Mouse (Mus musculus): ENCODE data around the gene Ap3b1. TPM values are rescaled to one million over a fixed set of nuclear protein-coding genes. Genes with fewer than 3 reads are reported as not detected.

Gene Ap3b1
- polyA plus RNA-seq, 1 experiment from 2014 or later: 41.5 TPM

GRCm38 (mm10) chr13:94576399-94577176 is 217.8 kb downstream of the Ap3b1 start:
- ATAC-seq (ENCODE audit: low read depth) (no peak), DNase-seq (ENCODE audit: low spot score) (no peak)
- H3K27me3 ChIP-seq (replicated peaks; ENCODE audit: control insufficient read depth, insufficient read depth, low read length): peaks cover 17% of the 10 kb centered on the region
- no peaks in the 10 kb centered on the region for H3K36me3 ChIP-seq (ENCODE audit: control insufficient read depth, insufficient read depth, low read length)
- no peak overlapping the region for H3K9ac ChIP-seq (ENCODE audit: low read depth, low read length)
- H3K4me3 ChIP-seq (ENCODE audit: low read depth, low read length): no peak overlapping the region
- no peak overlapping the region for H3K4me2 ChIP-seq (ENCODE audit: low read depth, low read length)
- WGBS: 17% methylated on average over 20 of the region's 22 CpGs
- no peak overlapping the region for H3K27ac ChIP-seq (replicated peaks; ENCODE audit: low read depth, low read length)
- H3K9me3 ChIP-seq (ENCODE audit: control insufficient read depth, low read length): no peaks in the 10 kb centered on the region
- H3K4me1 ChIP-seq (ENCODE audit: control insufficient read depth, insufficient read depth, low read length): no peaks in the 10 kb centered on the region

GRCm38 (mm10) chr13:94577177-94577540 is 218.4 kb downstream of the Ap3b1 start:
- Histone ChIP-seq H3K4me2 (ENCODE audit: low read depth, low read length) (no peak overlapping the region), H3K4me1 (ENCODE audit: control insufficient read depth, insufficient read depth, low read length) (no peaks in the 10 kb centered on the region), H3K9me3 (ENCODE audit: control insufficient read depth, low read length) (no peaks in the 10 kb centered on the region), H3K27me3 (replicated peaks; ENCODE audit: control insufficient read depth, insufficient read depth, low read length) (peaks cover 17% of the 10 kb centered on the region), H3K36me3 (ENCODE audit: control insufficient read depth, insufficient read depth, low read length) (no peaks in the 10 kb centered on the region), H3K27ac (replicated peaks; ENCODE audit: low read depth, low read length) (no peak overlapping the region), H3K9ac (ENCODE audit: low read depth, low read length) (no peak overlapping the region), H3K4me3 (ENCODE audit: low read depth, low read length) (no peak overlapping the region)
- ATAC-seq (ENCODE audit: low read depth) (no peak), DNase-seq (ENCODE audit: low spot score) (no peak)
- WGBS: 50% methylated on average over 2 of the region's 2 CpGs

GRCm38 (mm10) chr13:94595289-94595688 is 236.5 kb downstream of the Ap3b1 start:
- Histone ChIP-seq H3K27me3 (replicated peaks; ENCODE audit: control insufficient read depth, insufficient read depth, low read length) (peaks cover 47% of the 10 kb centered on the region), H3K4me2 (ENCODE audit: low read depth, low read length) (no peak overlapping the region), H3K9ac (ENCODE audit: low read depth, low read length) (no peak overlapping the region), H3K9me3 (ENCODE audit: control insufficient read depth, low read length) (no peaks in the 10 kb centered on the region), H3K36me3 (ENCODE audit: control insufficient read depth, insufficient read depth, low read length) (no peaks in the 10 kb centered on the region), H3K4me1 (ENCODE audit: control insufficient read depth, insufficient read depth, low read length) (no peaks in the 10 kb centered on the region), H3K4me3 (ENCODE audit: low read depth, low read length) (peak overlapping the region; percentile 38; the same call in 1 of the 2 replicates), H3K27ac (replicated peaks; ENCODE audit: low read depth, low read length) (no peak overlapping the region)
- DNase-seq (ENCODE audit: low spot score): no peak
- WGBS: 7% methylated on average over 14 of the region's 14 CpGs
- ATAC-seq (ENCODE audit: low read depth): no peak

- 2% methylated on average over 38 of the region's 38 CpGs for WGBS
- Histone ChIP-seq H3K9me3 (ENCODE audit: control insufficient read depth, low read length) (no peaks in the 10 kb centered on the region), H3K4me2 (ENCODE audit: low read depth, low read length) (peak overlapping the region; percentile 60), H3K9ac (ENCODE audit: low read depth, low read length) (peak overlapping the region; percentile 38; the same call in 1 of the 2 replicates), H3K27ac (replicated peaks; ENCODE audit: low read depth, low read length) (no peak overlapping the region), H3K27me3 (replicated peaks; ENCODE audit: control insufficient read depth, insufficient read depth, low read length) (peaks cover 50% of the 10 kb centered on the region), H3K4me1 (ENCODE audit: control insufficient read depth, insufficient read depth, low read length) (no peaks in the 10 kb centered on the region), H3K4me3 (ENCODE audit: low read depth, low read length) (peak overlapping the region; percentile 38), H3K36me3 (ENCODE audit: control insufficient read depth, insufficient read depth, low read length) (no peaks in the 10 kb centered on the region)
- peak; percentile 20 for DNase-seq (ENCODE audit: low spot score)
- peak; percentile 65; the same call in 1 of the 2 replicates for ATAC-seq (ENCODE audit: low read depth)
These were observed 237.1 kb downstream of the Ap3b1 start for GRCm38 (mm10) chr13:94595701-94596361.

- no peak for ATAC-seq (ENCODE audit: low read depth)
- Histone ChIP-seq H3K27ac (replicated peaks; ENCODE audit: low read depth, low read length) (no peak overlapping the region), H3K9ac (ENCODE audit: low read depth, low read length) (no peak overlapping the region), H3K4me3 (ENCODE audit: low read depth, low read length) (peak overlapping the region; percentile 38), H3K4me1 (ENCODE audit: control insufficient read depth, insufficient read depth, low read length) (no peaks in the 10 kb centered on the region), H3K4me2 (ENCODE audit: low read depth, low read length) (peak overlapping the region; percentile 60), H3K36me3 (ENCODE audit: control insufficient read depth, insufficient read depth, low read length) (no peaks in the 10 kb centered on the region), H3K27me3 (replicated peaks; ENCODE audit: control insufficient read depth, insufficient read depth, low read length) (peaks cover 53% of the 10 kb centered on the region), H3K9me3 (ENCODE audit: control insufficient read depth, low read length) (no peaks in the 10 kb centered on the region)
- 10% methylated on average over 20 of the region's 20 CpGs for WGBS
- DNase-seq (ENCODE audit: low spot score): peak; percentile 19
These were observed 237.8 kb downstream of the Ap3b1 start for GRCm38 (mm10) chr13:94596386-94597033.

- no peaks in the 10 kb centered on the region for H3K9me3 ChIP-seq (ENCODE audit: control insufficient read depth, low read length)
- no peak overlapping the region for H3K4me3 ChIP-seq (ENCODE audit: low read depth, low read length)
- H3K36me3 ChIP-seq (ENCODE audit: control insufficient read depth, insufficient read depth, low read length): no peaks in the 10 kb centered on the region
- ATAC-seq (ENCODE audit: low read depth) (no peak), DNase-seq (ENCODE audit: low spot score) (no peak)
- WGBS: 51% methylated on average over 8 of the region's 8 CpGs
- no peak overlapping the region for H3K4me2 ChIP-seq (ENCODE audit: low read depth, low read length)
- no peak overlapping the region for H3K9ac ChIP-seq (ENCODE audit: low read depth, low read length)
- H3K4me1 ChIP-seq (ENCODE audit: control insufficient read depth, insufficient read depth, low read length): no peaks in the 10 kb centered on the region
- peaks cover 49% of the 10 kb centered on the region for H3K27me3 ChIP-seq (replicated peaks; ENCODE audit: control insufficient read depth, insufficient read depth, low read length)
- no peak overlapping the region for H3K27ac ChIP-seq (replicated peaks; ENCODE audit: low read depth, low read length)
These were observed 241.0 kb downstream of the Ap3b1 start for GRCm38 (mm10) chr13:94599718-94600117.

- Histone ChIP-seq H3K27me3 (replicated peaks; ENCODE audit: control insufficient read depth, insufficient read depth, low read length) (peaks cover 22% of the 10 kb centered on the region), H3K36me3 (ENCODE audit: control insufficient read depth, insufficient read depth, low read length) (no peaks in the 10 kb centered on the region), H3K27ac (replicated peaks; ENCODE audit: low read depth, low read length) (no peak overlapping the region), H3K4me3 (ENCODE audit: low read depth, low read length) (no peak overlapping the region), H3K4me1 (ENCODE audit: control insufficient read depth, insufficient read depth, low read length) (peaks cover 3% of the 10 kb centered on the region), H3K4me2 (ENCODE audit: low read depth, low read length) (no peak overlapping the region), H3K9me3 (ENCODE audit: control insufficient read depth, low read length) (no peaks in the 10 kb centered on the region), H3K9ac (ENCODE audit: low read depth, low read length) (no peak overlapping the region)
- no peak for DNase-seq (ENCODE audit: low spot score)
- no peak for ATAC-seq (ENCODE audit: low read depth)
- WGBS: 74% methylated on average over 9 of the region's 9 CpGs
These were observed 248.5 kb downstream of the Ap3b1 start for GRCm38 (mm10) chr13:94607035-94607860.

- peaks cover 3% of the 10 kb centered on the region for H3K4me1 ChIP-seq (ENCODE audit: control insufficient read depth, insufficient read depth, low read length)
- no peaks in the 10 kb centered on the region for H3K36me3 ChIP-seq (ENCODE audit: control insufficient read depth, insufficient read depth, low read length)
- H3K27me3 ChIP-seq (replicated peaks; ENCODE audit: control insufficient read depth, insufficient read depth, low read length): peaks cover 22% of the 10 kb centered on the region
- no peaks in the 10 kb centered on the region for H3K9me3 ChIP-seq (ENCODE audit: control insufficient read depth, low read length)
- H3K9ac ChIP-seq (ENCODE audit: low read depth, low read length): no peak overlapping the region
- no peak overlapping the region for H3K27ac ChIP-seq (replicated peaks; ENCODE audit: low read depth, low read length)
- H3K4me3 ChIP-seq (ENCODE audit: low read depth, low read length): no peak overlapping the region
- DNase-seq (ENCODE audit: low spot score) (no peak), ATAC-seq (ENCODE audit: low read depth) (no peak)
- no peak overlapping the region for H3K4me2 ChIP-seq (ENCODE audit: low read depth, low read length)
- WGBS: 40% methylated on average over 7 of the region's 7 CpGs
These were observed 249.1 kb downstream of the Ap3b1 start for GRCm38 (mm10) chr13:94607861-94608223.

All from embryonic facial prominence, embryonic 14.5 days (tissue).